Mouse (Mus musculus): ENCODE measurements around the gene Rxfp2. TPM values are rescaled to one million over a fixed set of nuclear protein-coding genes. Genes with fewer than 3 reads are reported as not detected.
A peak's percentile ranks its signal among the peaks of the same experiment; 100 is the strongest.

Gene Rxfp2
- polyA plus RNA-seq, 1 experiment from 2014 or later, result 0.22 TPM

- H3K4me1 ChIP-seq, result no peaks in the 10 kb centered on the region
- no peak overlapping the region for H3K9ac ChIP-seq
- no peaks in the 10 kb centered on the region for H3K9me3 ChIP-seq
- H3K4me3 ChIP-seq (replicated peaks), result no peak overlapping the region
- no peak overlapping the region for H3K4me2 ChIP-seq
- no peak overlapping the region for H3K27ac ChIP-seq
- no peak for ATAC-seq (ENCODE audit: low FRiP score)
- no peaks in the 10 kb centered on the region for H3K27me3 ChIP-seq
- 57% methylated on average over 7 of the region's 7 CpGs for WGBS
- no peaks in the 10 kb centered on the region for H3K36me3 ChIP-seq (replicated peaks)
Observed at GRCm38 (mm10) chr5:150049946-150050345, 31.5 kb downstream of the Rxfp2 start.

GRCm38 (mm10) chr5:150051828-150052227 lies 33.4 kb downstream of the Rxfp2 start:
- Histone ChIP-seq H3K9me3 (no peaks in the 10 kb centered on the region), H3K36me3 (replicated peaks) (no peaks in the 10 kb centered on the region), H3K27me3 (no peaks in the 10 kb centered on the region), H3K4me1 (no peaks in the 10 kb centered on the region), H3K4me2 (no peak overlapping the region), H3K9ac (no peak overlapping the region), H3K27ac (no peak overlapping the region), H3K4me3 (replicated peaks) (no peak overlapping the region)
- ATAC-seq (ENCODE audit: low FRiP score), result no peak
- 54% methylated on average over 5 of the region's 5 CpGs for WGBS

GRCm38 (mm10) chr5:150053294-150053693 lies 34.8 kb downstream of the Rxfp2 start:
- Histone ChIP-seq H3K9me3 (no peaks in the 10 kb centered on the region), H3K27me3 (no peaks in the 10 kb centered on the region), H3K9ac (no peak overlapping the region), H3K4me3 (replicated peaks) (no peak overlapping the region), H3K4me2 (no peak overlapping the region), H3K4me1 (no peaks in the 10 kb centered on the region), H3K27ac (no peak overlapping the region), H3K36me3 (replicated peaks) (no peaks in the 10 kb centered on the region)
- 91% methylated on average over 4 of the region's 4 CpGs for WGBS
- no peak for ATAC-seq (ENCODE audit: low FRiP score)

- ATAC-seq (ENCODE audit: low FRiP score), result no peak
- WGBS, result 86% methylated on average over 7 of the region's 7 CpGs
- Histone ChIP-seq H3K9ac (no peak overlapping the region), H3K4me2 (no peak overlapping the region), H3K27ac (no peak overlapping the region), H3K4me1 (no peaks in the 10 kb centered on the region), H3K36me3 (replicated peaks) (no peaks in the 10 kb centered on the region), H3K4me3 (replicated peaks) (no peak overlapping the region), H3K9me3 (0 out of 2 replicates have a peak, but pooled peaks cover 5% of the 10 kb centered on the region), H3K27me3 (no peaks in the 10 kb centered on the region)
Observed at GRCm38 (mm10) chr5:150053956-150054355, 35.5 kb downstream of the Rxfp2 start.

GRCm38 (mm10) chr5:150055322-150055721 lies 36.8 kb downstream of the Rxfp2 start:
- H3K27ac ChIP-seq, result no peak overlapping the region
- no peak for ATAC-seq (ENCODE audit: low FRiP score)
- H3K9ac ChIP-seq, result no peak overlapping the region
- no peak overlapping the region for H3K4me2 ChIP-seq
- no peaks in the 10 kb centered on the region for H3K36me3 ChIP-seq (replicated peaks)
- no peak overlapping the region for H3K4me3 ChIP-seq (replicated peaks)
- H3K4me1 ChIP-seq, result no peaks in the 10 kb centered on the region
- H3K9me3 ChIP-seq, result 0 out of 2 replicates have a peak, but pooled peaks cover 5% of the 10 kb centered on the region
- no peaks in the 10 kb centered on the region for H3K27me3 ChIP-seq
- WGBS, result 96% methylated on average over 1 of the region's 1 CpGs

- WGBS, result 83% methylated on average over 5 of the region's 5 CpGs
- no peaks in the 10 kb centered on the region for H3K36me3 ChIP-seq (replicated peaks)
- H3K9me3 ChIP-seq, result 0 out of 2 replicates have a peak, but pooled peaks cover 5% of the 10 kb centered on the region
- no peak overlapping the region for H3K4me3 ChIP-seq (replicated peaks)
- H3K27ac ChIP-seq, result no peak overlapping the region
- H3K9ac ChIP-seq, result no peak overlapping the region
- H3K27me3 ChIP-seq, result no peaks in the 10 kb centered on the region
- no peak for ATAC-seq (ENCODE audit: low FRiP score)
- H3K4me1 ChIP-seq, result no peaks in the 10 kb centered on the region
- no peak overlapping the region for H3K4me2 ChIP-seq
Observed at GRCm38 (mm10) chr5:150056056-150056455, 37.6 kb downstream of the Rxfp2 start.

GRCm38 (mm10) chr5:150058845-150059244 lies 40.4 kb downstream of the Rxfp2 start:
- no peaks in the 10 kb centered on the region for H3K36me3 ChIP-seq (replicated peaks)
- no peak overlapping the region for H3K27ac ChIP-seq
- H3K4me2 ChIP-seq, result no peak overlapping the region
- H3K4me3 ChIP-seq (replicated peaks), result no peak overlapping the region
- H3K9me3 ChIP-seq, result 0 out of 2 replicates have a peak, but pooled peaks cover 5% of the 10 kb centered on the region
- no peaks in the 10 kb centered on the region for H3K27me3 ChIP-seq
- WGBS, result 86% methylated on average over 5 of the region's 5 CpGs
- no peak for ATAC-seq (ENCODE audit: low FRiP score)
- H3K4me1 ChIP-seq, result no peaks in the 10 kb centered on the region
- H3K9ac ChIP-seq, result no peak overlapping the region

- ATAC-seq (ENCODE audit: low FRiP score), result no peak
- Histone ChIP-seq H3K27ac (no peak overlapping the region), H3K27me3 (no peaks in the 10 kb centered on the region), H3K36me3 (replicated peaks) (no peaks in the 10 kb centered on the region), H3K4me1 (peaks cover 2% of the 10 kb centered on the region), H3K4me2 (no peak overlapping the region), H3K9me3 (0 out of 2 replicates have a peak, but pooled peaks cover 5% of the 10 kb centered on the region), H3K4me3 (replicated peaks) (no peak overlapping the region), H3K9ac (no peak overlapping the region)
- WGBS, result 96% methylated on average over 9 of the region's 9 CpGs
Observed at GRCm38 (mm10) chr5:150059466-150059865, 41.0 kb downstream of the Rxfp2 start.

- H3K4me2 ChIP-seq, result no peak overlapping the region
- no peak overlapping the region for H3K4me3 ChIP-seq (replicated peaks)
- 0 out of 2 replicates have a peak, but pooled peaks cover 5% of the 10 kb centered on the region for H3K9me3 ChIP-seq
- H3K36me3 ChIP-seq (replicated peaks), result no peaks in the 10 kb centered on the region
- H3K27ac ChIP-seq, result no peak overlapping the region
- H3K9ac ChIP-seq, result no peak overlapping the region
- no peak for ATAC-seq (ENCODE audit: low FRiP score)
- H3K4me1 ChIP-seq, result peaks cover 5% of the 10 kb centered on the region
- no peaks in the 10 kb centered on the region for H3K27me3 ChIP-seq
- 94% methylated on average over 9 of the region's 9 CpGs for WGBS
Observed at GRCm38 (mm10) chr5:150061086-150061485, 42.6 kb downstream of the Rxfp2 start.

- no peak overlapping the region for H3K27ac ChIP-seq
- ATAC-seq (ENCODE audit: low FRiP score), result no peak
- peaks cover 5% of the 10 kb centered on the region for H3K4me1 ChIP-seq
- no peak overlapping the region for H3K4me2 ChIP-seq
- WGBS, result 63% methylated on average over 10 of the region's 10 CpGs
- no peak overlapping the region for H3K9ac ChIP-seq
- no peaks in the 10 kb centered on the region for H3K27me3 ChIP-seq
- no peaks in the 10 kb centered on the region for H3K9me3 ChIP-seq
- no peak overlapping the region for H3K4me3 ChIP-seq (replicated peaks)
- no peaks in the 10 kb centered on the region for H3K36me3 ChIP-seq (replicated peaks)
Observed at GRCm38 (mm10) chr5:150064286-150064685, 45.8 kb downstream of the Rxfp2 start.

- Histone ChIP-seq H3K9ac (no peak overlapping the region), H3K36me3 (replicated peaks) (no peaks in the 10 kb centered on the region), H3K4me2 (no peak overlapping the region; the same call in 1 of the 2 replicates), H3K4me3 (replicated peaks) (no peak overlapping the region), H3K4me1 (no peaks in the 10 kb centered on the region), H3K27me3 (no peaks in the 10 kb centered on the region), H3K9me3 (no peaks in the 10 kb centered on the region), H3K27ac (no peak overlapping the region)
- WGBS, result 22% methylated on average over 10 of the region's 10 CpGs
- peak; percentile 39; the same call in 1 of the 2 replicates for ATAC-seq (ENCODE audit: low FRiP score)
Observed at GRCm38 (mm10) chr5:150070086-150070485, 51.6 kb downstream of the Rxfp2 start.

- no peak overlapping the region for H3K27ac ChIP-seq
- no peaks in the 10 kb centered on the region for H3K4me1 ChIP-seq
- no peak for ATAC-seq (ENCODE audit: low FRiP score)
- H3K4me2 ChIP-seq, result no peak overlapping the region
- no peaks in the 10 kb centered on the region for H3K27me3 ChIP-seq
- no peaks in the 10 kb centered on the region for H3K36me3 ChIP-seq (replicated peaks)
- no peak overlapping the region for H3K9ac ChIP-seq
- no peak overlapping the region for H3K4me3 ChIP-seq (replicated peaks)
- no peaks in the 10 kb centered on the region for H3K9me3 ChIP-seq
Observed at GRCm38 (mm10) chr5:150071738-150072137, 53.3 kb downstream of the Rxfp2 start.

- no peak overlapping the region for H3K9ac ChIP-seq
- no peaks in the 10 kb centered on the region for H3K9me3 ChIP-seq
- peaks cover 15% of the 10 kb centered on the region for H3K4me1 ChIP-seq
- no peaks in the 10 kb centered on the region for H3K36me3 ChIP-seq (replicated peaks)
- no peaks in the 10 kb centered on the region for H3K27me3 ChIP-seq
- 17% methylated on average over 10 of the region's 12 CpGs for WGBS
- H3K27ac ChIP-seq, result 0 out of 2 replicates have a peak overlapping the region, but pooled peaks have one; percentile 42
- H3K4me2 ChIP-seq, result peak overlapping the region; percentile 44
- H3K4me3 ChIP-seq (replicated peaks), result no peak overlapping the region
- ATAC-seq (ENCODE audit: low FRiP score), result peak; percentile 92
Observed at GRCm38 (mm10) chr5:150079866-150080797, 61.7 kb downstream of the Rxfp2 start.
